Mouse (Mus musculus) T-cell, adult 2 months (primary cell): ENCODE results near the gene Ep300.
"Not testable (repeated sequence)": the region's sequence is repeated elsewhere in the genome, so short reads cannot be mapped to it uniquely, and the experiment has no call there.

ENCODE experiments used
- DNase-seq: peaks from one replicate; pipeline ENCODE4 v3.0.0; 2022; ENCODE audit warnings: low spot score

Gene Ep300

GRCm38 (mm10) chr15:81594146-81594696, 9.1 kb downstream of the Ep300 start:
- no peak for DNase-seq

DNA sequence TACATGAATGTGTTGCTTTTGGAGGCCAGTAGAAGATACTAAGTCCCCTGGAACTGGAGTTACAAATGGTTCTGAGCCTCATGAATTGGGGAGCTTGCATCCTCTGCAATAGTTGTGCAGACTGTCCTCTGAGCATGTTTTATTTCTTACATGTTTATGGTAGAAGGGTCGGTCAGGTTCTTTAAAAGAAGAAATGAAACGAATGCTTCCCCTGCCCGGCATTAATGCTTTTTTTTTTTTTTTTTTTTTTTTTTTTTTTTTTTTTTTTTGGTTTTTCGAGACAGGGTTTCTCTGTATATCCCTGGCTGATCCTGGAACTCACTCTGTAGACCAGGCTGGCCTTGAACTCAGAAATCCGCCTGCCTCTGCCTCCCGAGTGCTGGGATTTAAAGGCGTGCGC, 13.6 kb downstream of the Ep300 start:
- DNase-seq = not testable (repeated sequence)

DNA sequence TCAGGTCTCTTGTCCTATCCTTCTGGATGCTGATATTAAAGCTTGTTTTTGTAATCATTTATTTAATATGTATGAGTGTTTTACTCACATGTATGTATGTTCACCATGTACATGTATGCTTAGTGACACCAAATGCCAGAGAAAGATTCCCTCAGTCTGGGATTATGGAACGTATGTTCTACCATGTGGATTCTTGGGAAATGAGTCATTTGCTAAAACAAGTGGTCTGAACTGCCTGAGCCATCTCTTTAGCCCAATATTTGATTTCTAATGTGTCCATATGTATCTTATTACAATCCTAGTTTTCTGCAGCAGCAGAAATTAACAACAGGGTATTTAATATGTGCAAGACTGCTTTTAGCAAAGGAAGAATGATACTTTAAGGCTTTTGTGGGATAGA, 20.1 kb downstream of the Ep300 start:
- no peak for DNase-seq

- peak; percentile 53 for DNase-seq
Measured at GRCm38 (mm10) chr15:81606634-81607033, 21.5 kb downstream of the Ep300 start.

GRCm38 (mm10) chr15:81649516-81650455, 64.6 kb downstream of the Ep300 start:
- DNase-seq = no peak

- no peak for DNase-seq
Measured at GRCm38 (mm10) chr15:81650636-81651035, 65.5 kb downstream of the Ep300 start.

- no peak for DNase-seq
Measured at GRCm38 (mm10) chr15:81661701-81662100, 76.5 kb downstream of the Ep300 start.

GRCm38 (mm10) chr15:81663281-81663680, 78.1 kb downstream of the Ep300 start:
- DNase-seq = no peak

- peak; percentile 90 for DNase-seq
Measured at GRCm38 (mm10) chr15:81663697-81664561, 78.8 kb downstream of the Ep300 start, which contains the start of gene L3mbtl2. Gene L3mbtl2 (plus strand): TSS chr15:81663889.

DNA sequence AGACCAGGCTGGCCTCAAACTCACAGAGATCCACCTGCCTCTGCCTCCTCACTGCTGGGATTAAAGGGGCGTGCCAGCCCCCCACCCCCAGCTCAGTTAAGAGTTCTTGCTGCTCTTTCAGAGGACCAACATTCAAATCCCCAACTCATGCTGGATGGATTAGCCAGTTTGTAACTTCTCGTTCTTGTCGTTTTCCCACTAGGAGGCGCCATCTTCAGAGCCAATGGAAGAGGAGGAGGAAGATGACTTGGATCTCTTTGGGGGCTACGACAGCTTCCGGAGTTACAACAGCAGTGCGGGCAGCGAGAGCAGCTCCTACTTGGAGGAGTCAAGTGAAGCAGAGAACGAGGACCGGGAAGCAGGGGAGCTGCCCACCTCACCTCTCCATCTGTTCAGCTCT, 81.8 kb downstream of the Ep300 start:
- no peak for DNase-seq

DNA sequence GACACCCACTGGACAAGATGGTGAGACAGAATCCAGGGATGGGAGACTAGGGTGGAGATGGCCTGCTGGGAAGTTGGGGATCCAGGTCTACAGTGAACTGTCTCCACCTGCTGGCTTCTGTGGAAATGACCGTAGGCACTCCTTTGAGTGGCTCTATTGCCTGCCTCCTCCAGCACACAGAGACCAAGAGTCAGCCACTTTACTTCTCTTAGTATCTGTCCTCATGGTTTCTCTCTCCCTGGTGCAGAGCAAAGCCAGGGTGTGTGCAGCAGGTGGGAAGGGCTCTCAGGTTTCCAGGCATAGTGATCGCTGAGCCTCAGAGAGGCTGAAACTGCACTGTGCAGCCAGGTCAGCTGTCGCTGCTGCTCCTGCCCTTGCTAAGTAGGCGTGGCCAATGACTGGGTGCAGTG, 85.1 kb downstream of the Ep300 start:
- DNase-seq = no peak

GRCm38 (mm10) chr15:81676637-81677036, 91.5 kb downstream of the Ep300 start:
- DNase-seq = no peak

- DNase-seq = no peak
Measured at GRCm38 (mm10) chr15:81680301-81680805, 95.2 kb downstream of the Ep300 start.

GRCm38 (mm10) chr15:81693366-81693966, 108.3 kb downstream of the Ep300 start:
- DNase-seq = no peak

DNA sequence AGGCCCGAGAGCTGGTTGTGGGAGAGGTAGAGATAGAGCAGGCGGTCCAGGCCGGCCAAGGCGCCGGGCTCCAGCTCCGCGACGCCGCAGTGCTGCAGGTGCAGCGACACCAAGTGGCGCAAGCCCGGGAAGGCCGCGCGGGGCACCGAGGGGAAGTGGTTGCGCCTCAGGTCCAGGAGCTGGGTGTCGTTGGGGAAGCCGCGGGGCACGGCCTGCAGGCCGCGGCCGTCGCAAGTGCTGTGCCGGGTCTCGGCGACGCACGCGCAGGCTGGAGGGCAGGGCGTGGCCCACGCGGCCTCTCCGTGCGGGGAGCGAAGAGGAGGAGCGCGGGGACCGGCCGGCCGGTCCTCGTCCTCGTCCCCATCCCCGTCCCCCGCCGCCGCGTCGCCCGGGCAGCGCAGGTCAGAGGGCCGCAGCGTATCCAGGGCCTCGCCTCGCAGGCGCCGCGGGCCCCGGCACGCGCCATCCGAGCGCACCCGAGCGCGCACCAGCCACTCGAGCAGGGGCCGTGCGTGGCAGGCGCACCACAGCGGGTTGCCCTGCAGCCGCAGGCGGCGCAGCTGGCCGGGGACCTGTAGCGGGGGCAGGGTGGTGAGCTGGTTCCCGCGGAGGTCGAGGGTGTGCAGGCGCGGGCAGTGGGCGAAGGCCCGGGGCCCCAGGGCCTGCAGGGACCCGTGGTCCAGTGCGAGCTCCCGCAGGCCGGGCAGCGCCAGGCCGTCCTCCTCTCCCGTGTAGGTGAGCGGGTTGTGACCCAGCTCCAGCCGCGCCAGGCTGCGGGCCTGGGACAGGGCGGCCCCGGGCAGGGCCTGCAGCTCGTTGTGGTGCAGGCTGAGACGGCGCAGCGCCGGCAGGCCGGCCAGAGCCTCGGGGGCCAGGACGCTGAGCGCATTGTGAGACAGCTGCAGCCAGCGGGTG, 109.1 kb downstream of the Ep300 start:
- DNase-seq = peak; percentile 58

- no peak for DNase-seq
Measured at GRCm38 (mm10) chr15:81694891-81695290, 109.7 kb downstream of the Ep300 start.

- no peak for DNase-seq
Measured at GRCm38 (mm10) chr15:81697175-81697574, 112.0 kb downstream of the Ep300 start, which contains the start of gene Chadl. Gene Chadl (minus strand): TSS chr15:81697287.

- peak; percentile 30 for DNase-seq
Measured at GRCm38 (mm10) chr15:81697847-81698246, 112.7 kb downstream of the Ep300 start.

DNA sequence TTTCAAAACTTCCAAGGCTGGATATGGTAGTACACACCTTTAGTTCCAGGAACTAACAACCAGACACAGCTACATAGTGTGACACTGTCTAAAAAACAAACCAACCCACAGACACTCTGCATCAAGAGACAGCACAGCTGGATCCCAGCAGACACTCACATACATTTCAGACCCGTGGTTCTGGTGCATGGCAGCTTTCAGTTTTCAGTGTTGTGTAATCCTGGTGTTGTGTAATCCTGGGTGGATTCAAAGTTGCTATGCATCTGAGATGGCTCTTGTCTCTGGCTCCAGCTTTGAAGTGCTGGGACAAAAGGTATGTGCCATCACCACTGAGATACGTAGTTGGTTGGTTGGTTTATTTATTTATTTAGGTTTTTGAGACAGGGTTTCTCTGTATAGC, 113.4 kb downstream of the Ep300 start:
- no peak for DNase-seq

- no peak for DNase-seq
Measured at GRCm38 (mm10) chr15:81700161-81700560, 115.0 kb downstream of the Ep300 start.

DNA sequence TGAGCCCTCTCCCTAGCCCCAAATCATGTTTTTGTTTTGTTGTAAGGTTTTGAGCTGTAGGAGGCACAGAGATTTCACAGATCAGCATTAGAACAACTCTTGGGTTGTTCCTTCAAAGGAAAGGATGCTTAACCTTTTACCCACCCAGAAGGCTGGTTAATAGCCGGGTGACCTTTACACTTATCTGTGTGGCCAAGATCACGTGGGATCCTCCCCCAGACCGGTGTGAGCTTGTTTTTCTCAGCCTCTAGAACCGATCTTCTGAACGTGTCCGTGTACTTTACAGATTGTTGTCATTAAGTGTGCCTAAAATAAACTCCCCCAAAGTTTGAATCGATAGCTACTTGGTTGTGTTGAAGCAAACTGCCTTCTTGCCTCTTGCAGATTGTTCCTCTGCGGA, 115.5 kb downstream of the Ep300 start:
- no peak for DNase-seq
